Mouse (Mus musculus): Measurements from ENCODE around the gene Gm9573. TPM values are rescaled to one million over a fixed set of nuclear protein-coding genes. Genes with fewer than 3 reads are reported as not detected.

Gm9573 gene
- polyA plus RNA-seq, 1 experiment from 2014 or later = not detected

- Histone ChIP-seq H3K9me3 (replicated peaks) (no peaks in the 10 kb centered on the region), H3K27ac (no peak overlapping the region), H3K36me3 (no peaks in the 10 kb centered on the region), H3K27me3 (peaks cover 38% of the 10 kb centered on the region), H3K9ac (no peak overlapping the region), H3K4me3 (no peak overlapping the region), H3K4me1 (replicated peaks) (peaks cover 12% of the 10 kb centered on the region), H3K4me2 (no peak overlapping the region)
- ATAC-seq (replicated peaks; ENCODE audit: insufficient number of reproducible peaks, insufficient read depth, low FRiP score, low read depth) = no peak
- 82% methylated on average over 14 of the region's 14 CpGs for WGBS
Measured at GRCm38 (mm10) chr17:35570836-35571235, 55.6 kb downstream of the Gm9573 start.

- 0 out of 2 replicates have a peak, but pooled peaks have one; percentile 43 for ATAC-seq (replicated peaks; ENCODE audit: insufficient number of reproducible peaks, insufficient read depth, low FRiP score, low read depth)
- Histone ChIP-seq H3K27me3 (peaks cover 30% of the 10 kb centered on the region), H3K9ac (0 out of 2 replicates have a peak overlapping the region, but pooled peaks have one; percentile 22), H3K4me2 (peak overlapping the region; percentile 55), H3K9me3 (replicated peaks) (no peaks in the 10 kb centered on the region), H3K4me1 (replicated peaks) (peaks cover 12% of the 10 kb centered on the region), H3K27ac (no peak overlapping the region), H3K36me3 (no peaks in the 10 kb centered on the region), H3K4me3 (peak overlapping the region; percentile 29)
- 2% methylated on average over 28 of the region's 28 CpGs for WGBS
Measured at GRCm38 (mm10) chr17:35569091-35569944, 57.1 kb downstream of the Gm9573 start.

Other genes starting within 250 kb of the Gm9573 start
- 2.1 and 5.5 TPM in 2 replicates for gene H2-Q4, start 247.0 kb downstream of the Gm9573 start, polyA plus RNA-seq (2015; fragmentation: Nextera tagmentation; extraction: Ambion mirVana)
- 0.43 and 1.8 TPM in 2 replicates for gene H2-Q6, start 201.8 kb downstream of the Gm9573 start, polyA plus RNA-seq (2015; fragmentation: Nextera tagmentation; extraction: Ambion mirVana)
- gene H2-Q7, start 187.5 kb downstream of the Gm9573 start, polyA plus RNA-seq (2015; fragmentation: Nextera tagmentation; extraction: Ambion mirVana) = 0.98 and 4.0 TPM in 2 replicates
- gene H2-Q10, start 156.5 kb downstream of the Gm9573 start, polyA plus RNA-seq (2015; fragmentation: Nextera tagmentation; extraction: Ambion mirVana) = 0.58 and 2.5 TPM in 2 replicates
- gene Pou5f1, start 120.6 kb downstream of the Gm9573 start, polyA plus RNA-seq (2015; fragmentation: Nextera tagmentation; extraction: Ambion mirVana) = not detected in 2 replicates
- 51.8 and 63.3 TPM in 2 replicates for gene Tcf19, start 109.8 kb downstream of the Gm9573 start, polyA plus RNA-seq (2015; fragmentation: Nextera tagmentation; extraction: Ambion mirVana)
- 12.8 and 15.4 TPM in 2 replicates for gene Cchcr1, start 109.5 kb downstream of the Gm9573 start, polyA plus RNA-seq (2015; fragmentation: Nextera tagmentation; extraction: Ambion mirVana)
- gene Psors1c2, start 93.4 kb downstream of the Gm9573 start, polyA plus RNA-seq (2015; fragmentation: Nextera tagmentation; extraction: Ambion mirVana) = 1.8 and 2.3 TPM in 2 replicates
- 0.47 and 0.59 TPM in 2 replicates for gene Cdsn, start 74.5 kb downstream of the Gm9573 start, polyA plus RNA-seq (2015; fragmentation: Nextera tagmentation; extraction: Ambion mirVana)
- not detected in 2 replicates for gene 2300002M23Rik, start 59.2 kb downstream of the Gm9573 start, polyA plus RNA-seq (2015; fragmentation: Nextera tagmentation; extraction: Ambion mirVana)
- 2.7 and 5.6 TPM in 2 replicates for gene Sfta2, start 25.1 kb downstream of the Gm9573 start, polyA plus RNA-seq (2015; fragmentation: Nextera tagmentation; extraction: Ambion mirVana)
- gene Mucl3, start 17.1 kb upstream of the Gm9573 start, polyA plus RNA-seq (2015; fragmentation: Nextera tagmentation; extraction: Ambion mirVana) = 0.22 and 0.23 TPM in 2 replicates
- gene Vars2, start 41.0 kb upstream of the Gm9573 start, polyA plus RNA-seq (2015; fragmentation: Nextera tagmentation; extraction: Ambion mirVana) = 11.1 and 16.2 TPM in 2 replicates
- 21.3 and 28.7 TPM in 2 replicates for gene Gtf2h4, start 47.1 kb upstream of the Gm9573 start, polyA plus RNA-seq (2015; fragmentation: Nextera tagmentation; extraction: Ambion mirVana)
- gene Ddr1, start 78.0 kb upstream of the Gm9573 start, polyA plus RNA-seq (2015; fragmentation: Nextera tagmentation; extraction: Ambion mirVana) = 109 and 125 TPM in 2 replicates
- 49.7 and 56.5 TPM in 2 replicates for gene Ier3, start 195.0 kb upstream of the Gm9573 start, polyA plus RNA-seq (2015; fragmentation: Nextera tagmentation; extraction: Ambion mirVana)
- 103 and 109 TPM in 2 replicates for gene Flot1, start 196.6 kb upstream of the Gm9573 start, polyA plus RNA-seq (2015; fragmentation: Nextera tagmentation; extraction: Ambion mirVana)
- gene Tubb5, start 211.7 kb upstream of the Gm9573 start, polyA plus RNA-seq (2015; fragmentation: Nextera tagmentation; extraction: Ambion mirVana) = 567 and 662 TPM in 2 replicates
- gene Mdc1, start 214.9 kb upstream of the Gm9573 start, polyA plus RNA-seq (2015; fragmentation: Nextera tagmentation; extraction: Ambion mirVana) = 12.6 and 17.0 TPM in 2 replicates
- 38.7 and 46.2 TPM in 2 replicates for gene Nrm, start 234.7 kb upstream of the Gm9573 start, polyA plus RNA-seq (2015; fragmentation: Nextera tagmentation; extraction: Ambion mirVana)
- gene Ppp1r18, start 239.0 kb upstream of the Gm9573 start, polyA plus RNA-seq (2015; fragmentation: Nextera tagmentation; extraction: Ambion mirVana) = 17.9 and 21.4 TPM in 2 replicates

All from heart, embryonic 15.5 days (tissue).